Mouse (Mus musculus) hindbrain, embryonic 12.5 days (tissue): ENCODE data around the gene Gtf2a1. TPM values are rescaled to one million over a fixed set of nuclear protein-coding genes. Genes with fewer than 3 reads are reported as not detected.

Experiments used
- polyA plus RNA-seq: library from polyadenylated mRNA; unstranded; fragments of >200 nt; fragmentation: Nextera tagmentation; extraction: Ambion mirVana; gene quantifications from 2 replicates; pipeline ENCODE4 v1.2.1, GENCODE M21; 2016

Gene Gtf2a1
- polyA plus RNA-seq, 1 experiment from 2014 or later = 78.2 TPM

Other genes with a start within 250 kb of the Gtf2a1 start
- 8.1 and 8.7 TPM in 2 replicates for gene Cep128, start 206.1 kb downstream of the Gtf2a1 start, polyA plus RNA-seq
- 0.25 and 0.39 TPM in 2 replicates for gene Tshr, start 205.9 kb downstream of the Gtf2a1 start, polyA plus RNA-seq
- 6.7 and 8.0 TPM in 2 replicates for gene Ston2, start 197.9 kb upstream of the Gtf2a1 start, polyA plus RNA-seq